In genomic region chr11:80090555-80091164, GRCm38 (mm10) we compare ENCODE assay signal across 10 mouse cellular contexts. TPM values are rescaled to one million over a fixed set of nuclear protein-coding genes. Genes with fewer than 3 reads are reported as not detected.
DNase-seq lines count a peak whose midpoint lies in the region; ATAC-seq lines count a peak whose summit lies in the region.
"Had no signal": no experiment of that assay in that cellular context is flagged by ENCODE, and none has a peak within 500 bp of the region (broad histone marks: within the 10 kb centered on the region; RNA-seq: fewer than 3 reads in every experiment).

No protein-coding gene starts in this region.

- H3K4me1 ChIP-seq in heart, embryonic 16.5 days (ENCODE audit: control insufficient read depth, insufficient read depth, low read length) = peaks cover 9% of the 10 kb centered on the region
- no peaks in the 10 kb centered on the region for H3K4me1 ChIP-seq in embryonic facial prominence, embryonic 11.5 days (ENCODE audit: control insufficient read depth, insufficient read depth, low read length)
- H3K4me1 ChIP-seq in intestine, embryonic 15.5 days (replicated peaks) = 0 out of 2 replicates have a peak, but pooled peaks cover under 1% of the 10 kb centered on the region
- H3K4me1 ChIP-seq in midbrain, embryonic 15.5 days = peaks cover 14% of the 10 kb centered on the region

- H3K27ac ChIP-seq in heart, embryonic 16.5 days (ENCODE audit: low read length) = no peak overlapping the region
- no peak overlapping the region for H3K27ac ChIP-seq in embryonic facial prominence, embryonic 11.5 days (replicated peaks; ENCODE audit: low read depth, low read length)
- H3K27ac ChIP-seq in intestine, embryonic 15.5 days = no peak overlapping the region
- no peak overlapping the region for H3K27ac ChIP-seq in midbrain, embryonic 15.5 days

- peak overlapping the region; percentile 86 for H3K4me3 ChIP-seq in heart, embryonic 16.5 days (ENCODE audit: low read length)
- H3K4me3 ChIP-seq in embryonic facial prominence, embryonic 11.5 days (ENCODE audit: low read depth, low read length) = peak overlapping the region; percentile 99
- 0 out of 2 replicates have a peak overlapping the region, but pooled peaks have one; percentile 94 for H3K4me3 ChIP-seq in intestine, embryonic 15.5 days (replicated peaks)
- H3K4me3 ChIP-seq in midbrain, embryonic 15.5 days = peak overlapping the region; percentile 76; the same call in 1 of the 2 replicates

- no peak for DNase-seq in heart, postnatal 36 days
- DNase-seq in embryonic facial prominence, embryonic 11.5 days (ENCODE audit: low spot score) = no peak
- DNase-seq in adrenal gland, postnatal 4 days (ENCODE audit: low spot score in 2 of 2) = no peak
- DNase-seq in left cerebral cortex, postnatal 36 days (ENCODE audit: low spot score in 2 of 2) = no peak
- DNase-seq: adrenal gland, postnatal 36 days; thymus, adult 18-20 months had no signal

- H3K27me3 ChIP-seq in heart, embryonic 16.5 days (ENCODE audit: control insufficient read depth, insufficient read depth, low read length) = no peaks in the 10 kb centered on the region
- no peaks in the 10 kb centered on the region for H3K27me3 ChIP-seq in embryonic facial prominence, embryonic 11.5 days (ENCODE audit: control insufficient read depth, insufficient read depth, low read length)
- no peaks in the 10 kb centered on the region for H3K27me3 ChIP-seq in intestine, embryonic 15.5 days (replicated peaks)
- H3K27me3 ChIP-seq in midbrain, embryonic 15.5 days (replicated peaks) = no peaks in the 10 kb centered on the region

- H3K36me3 ChIP-seq in heart, embryonic 16.5 days (ENCODE audit: control insufficient read depth, insufficient read depth) = no peaks in the 10 kb centered on the region; the same call in 1 of the 2 replicates
- no peaks in the 10 kb centered on the region for H3K36me3 ChIP-seq in embryonic facial prominence, embryonic 11.5 days (replicated peaks; ENCODE audit: control insufficient read depth, insufficient read depth, low read depth, low read length)
- H3K36me3 ChIP-seq in intestine, embryonic 15.5 days = no peaks in the 10 kb centered on the region
- H3K36me3 ChIP-seq in midbrain, embryonic 15.5 days (replicated peaks) = no peaks in the 10 kb centered on the region

- H3K9ac ChIP-seq in heart, embryonic 16.5 days (ENCODE audit: low read length) = peak overlapping the region; percentile 91
- H3K9ac ChIP-seq in embryonic facial prominence, embryonic 11.5 days (replicated peaks; ENCODE audit: low read length) = no peak overlapping the region
- peak overlapping the region; percentile 97; the same call in 1 of the 2 replicates for H3K9ac ChIP-seq in intestine, embryonic 15.5 days
- H3K9ac ChIP-seq in midbrain, embryonic 15.5 days = no peak overlapping the region

- peak overlapping the region; percentile 87 for H3K4me2 ChIP-seq in heart, embryonic 16.5 days (ENCODE audit: low read depth, low read length)
- peak overlapping the region; percentile 57; the same call in 1 of the 2 replicates for H3K4me2 ChIP-seq in embryonic facial prominence, embryonic 11.5 days (ENCODE audit: low read depth, low read length)
- peak overlapping the region; percentile 81 for H3K4me2 ChIP-seq in intestine, embryonic 15.5 days (replicated peaks)
- H3K4me2 ChIP-seq in midbrain, embryonic 15.5 days = peak overlapping the region; percentile 76; the same call in 1 of the 2 replicates

- 57% methylated on average over 3 of the region's 3 CpGs for whole genome bisulfite sequencing in heart, embryonic 16.5 days
- WGBS in embryonic facial prominence, embryonic 11.5 days = 64% methylated on average over 3 of the region's 3 CpGs
- WGBS in intestine, embryonic 15.5 days = 69% methylated on average over 3 of the region's 3 CpGs
- WGBS in midbrain, embryonic 15.5 days = 61% methylated on average over 3 of the region's 3 CpGs

- H3K9me3 ChIP-seq in heart, embryonic 16.5 days (replicated peaks; ENCODE audit: control insufficient read depth, low read length) = no peaks in the 10 kb centered on the region
- no peaks in the 10 kb centered on the region for H3K9me3 ChIP-seq in embryonic facial prominence, embryonic 11.5 days (replicated peaks; ENCODE audit: control insufficient read depth, low read length)
- H3K9me3 ChIP-seq in intestine, embryonic 15.5 days = no peaks in the 10 kb centered on the region
- H3K9me3 ChIP-seq in midbrain, embryonic 15.5 days = no peaks in the 10 kb centered on the region

- intact Hi-C loops in heart, postnatal 36 days (cut with DNase I) = no loop called here
- intact Hi-C loops in left cerebral cortex, postnatal 36 days (cut with DNase I) = no loop called here

- ATAC-seq in heart, embryonic 16.5 days (replicated peaks; ENCODE audit: extremely low read depth, insufficient read depth, low FRiP score) = no peak
- ATAC-seq in embryonic facial prominence, embryonic 11.5 days (replicated peaks; ENCODE audit: insufficient number of reproducible peaks, low FRiP score, low TSS enrichment, low read depth) = no peak
- ATAC-seq in intestine, embryonic 15.5 days = no peak
- ATAC-seq in midbrain, embryonic 15.5 days (replicated peaks) = no peak
- ATAC-seq in megakaryocyte-erythroid progenitor cell, adult 5-6 weeks (replicated peaks; ENCODE audit: low FRiP score, low TSS enrichment, poor library complexity, severe bottlenecking) = no peak

RNA-seq across cellular contexts. Expression of gene Atad5, which starts 1.5 kb away (rescaled TPM):
- polyA plus RNA-seq in heart, embryonic 16.5 days (2015; fragmentation: Nextera tagmentation; extraction: Ambion mirVana) = 4.6 and 5.0 TPM in 2 replicates
- 1 to 10 TPM in 1 of 2 experiments, under 1 TPM in 1; 0.81 to 1.0 TPM for total RNA-seq in heart, postnatal 36 days (2021)
- 20.3 and 22.5 TPM in 2 replicates for polyA plus RNA-seq in embryonic facial prominence, embryonic 11.5 days (2014; fragmentation: Nextera tagmentation; extraction: Ambion mirVana)
- 7.3 and 8.9 TPM in 2 replicates for polyA plus RNA-seq in intestine, embryonic 15.5 days (2015; fragmentation: Nextera tagmentation; extraction: Ambion mirVana)
- polyA plus RNA-seq in midbrain, embryonic 15.5 days (2015; fragmentation: Nextera tagmentation; extraction: Ambion mirVana) = 5.1 TPM in 2 replicates
- total RNA-seq in adrenal gland, postnatal 4 days (2021) = 10 to 100 TPM; 10.1 to 10.8 TPM
- 1 to 10 TPM; 2.6 to 4.3 TPM for total RNA-seq in left cerebral cortex, postnatal 36 days (2021)
- 42.8 and 42.9 TPM in 2 replicates for total RNA-seq in megakaryocyte-erythroid progenitor cell, adult 5-6 weeks (2014; fragmentation: Nextera tagmentation)
- 49.8 and 50.6 TPM in 2 replicates for total RNA-seq in megakaryocyte-erythroid progenitor cell, adult 5-6 weeks (2017)

RNA-seq across cellular contexts. Expression of gene Crlf3, which starts 9.9 kb away (rescaled TPM):
- polyA plus RNA-seq in heart, embryonic 16.5 days (2015; fragmentation: Nextera tagmentation; extraction: Ambion mirVana) = 32.0 and 42.8 TPM in 2 replicates
- total RNA-seq in heart, postnatal 36 days (2021) = 10 to 100 TPM; 15.5 to 15.6 TPM
- 53.8 and 57.1 TPM in 2 replicates for polyA plus RNA-seq in embryonic facial prominence, embryonic 11.5 days (2014; fragmentation: Nextera tagmentation; extraction: Ambion mirVana)
- polyA plus RNA-seq in intestine, embryonic 15.5 days (2015; fragmentation: Nextera tagmentation; extraction: Ambion mirVana) = 26.4 and 31.7 TPM in 2 replicates
- polyA plus RNA-seq in midbrain, embryonic 15.5 days (2015; fragmentation: Nextera tagmentation; extraction: Ambion mirVana) = 11.9 and 12.3 TPM in 2 replicates
- 10 to 100 TPM; 25.1 to 28.0 TPM for total RNA-seq in adrenal gland, postnatal 4 days (2021)
- total RNA-seq in left cerebral cortex, postnatal 36 days (2021) = 10 to 100 TPM; 15.2 TPM
- total RNA-seq in megakaryocyte-erythroid progenitor cell, adult 5-6 weeks (2014; fragmentation: Nextera tagmentation) = 28.4 and 42.0 TPM in 2 replicates
- total RNA-seq in megakaryocyte-erythroid progenitor cell, adult 5-6 weeks (2017) = 46.9 and 50.6 TPM in 2 replicates

RNA-seq across cellular contexts. Expression of gene Tefm, which starts 51.3 kb away (rescaled TPM):
- 31.9 and 35.5 TPM in 2 replicates for polyA plus RNA-seq in heart, embryonic 16.5 days (2015; fragmentation: Nextera tagmentation; extraction: Ambion mirVana)
- total RNA-seq in heart, postnatal 36 days (2021) = 10 to 100 TPM; 26.4 to 27.8 TPM
- polyA plus RNA-seq in embryonic facial prominence, embryonic 11.5 days (2014; fragmentation: Nextera tagmentation; extraction: Ambion mirVana) = 28.4 and 29.6 TPM in 2 replicates
- 30.9 and 33.8 TPM in 2 replicates for polyA plus RNA-seq in intestine, embryonic 15.5 days (2015; fragmentation: Nextera tagmentation; extraction: Ambion mirVana)
- 20.2 and 22.4 TPM in 2 replicates for polyA plus RNA-seq in midbrain, embryonic 15.5 days (2015; fragmentation: Nextera tagmentation; extraction: Ambion mirVana)
- 10 to 100 TPM; 20.9 to 22.8 TPM for total RNA-seq in adrenal gland, postnatal 4 days (2021)
- 1 to 10 TPM; 7.9 to 8.3 TPM for total RNA-seq in left cerebral cortex, postnatal 36 days (2021)
- 23.4 and 30.9 TPM in 2 replicates for total RNA-seq in megakaryocyte-erythroid progenitor cell, adult 5-6 weeks (2014; fragmentation: Nextera tagmentation)
- total RNA-seq in megakaryocyte-erythroid progenitor cell, adult 5-6 weeks (2017) = 19.0 and 22.6 TPM in 2 replicates

Comparison
In these comparisons a context has a peak if more than half of its experiments do, and no peak if none do; other contexts are left out.
1. H3K9ac ChIP-seq: peak in heart, embryonic 16.5 days (single experiment) and intestine, embryonic 15.5 days (single experiment); none in embryonic facial prominence, embryonic 11.5 days (single experiment) and midbrain, embryonic 15.5 days (single experiment).
2. Peak in every context shown above with its lines, with median percentiles within 50 percentile points of each other: H3K4me2 ChIP-seq and H3K4me3 ChIP-seq.